Mouse (Mus musculus) heart, embryonic 14.5 days (tissue): ENCODE results near the gene Olfr532. TPM values are rescaled to one million over a fixed set of nuclear protein-coding genes. Genes with fewer than 3 reads are reported as not detected.

Experiments used
- polyA plus RNA-seq: library from polyadenylated mRNA; unstranded; fragments of >200 nt; fragmentation: Nextera tagmentation; extraction: Ambion mirVana; gene quantifications from 2 replicates; pipeline ENCODE4 v1.2.1, GENCODE M21; 2014

Olfr532 gene
- polyA plus RNA-seq, 1 experiment from 2014 or later = not detected

Other genes starting within 250 kb of the Olfr532 start
- gene Olfr523, start 248.4 kb downstream of the Olfr532 start, polyA plus RNA-seq = not detected in 2 replicates
- gene Olfr524, start 215.7 kb downstream of the Olfr532 start, polyA plus RNA-seq = not detected in 2 replicates
- gene Cd163l1, start 203.4 kb downstream of the Olfr532 start, polyA plus RNA-seq = not detected in 2 replicates
- gene 5830411N06Rik, start 174.4 kb downstream of the Olfr532 start, polyA plus RNA-seq = not detected in 2 replicates
- not detected in 2 replicates for gene Olfr525, start 100.8 kb downstream of the Olfr532 start, polyA plus RNA-seq
- not detected in 2 replicates for gene Olfr527, start 87.6 kb downstream of the Olfr532 start, polyA plus RNA-seq
- gene Olfr60, start 60.0 kb downstream of the Olfr532 start, polyA plus RNA-seq = not detected in 2 replicates
- not detected in 2 replicates for gene Olfr530, start 45.3 kb downstream of the Olfr532 start, polyA plus RNA-seq
- not detected in 2 replicates for gene Olfr531, start 18.7 kb downstream of the Olfr532 start, polyA plus RNA-seq
- not detected in 2 replicates for gene Olfr533, start 41.7 kb upstream of the Olfr532 start, polyA plus RNA-seq
- gene Olfr535, start 62.6 kb upstream of the Olfr532 start, polyA plus RNA-seq = not detected in 2 replicates
- gene Olfr536, start 85.8 kb upstream of the Olfr532 start, polyA plus RNA-seq = not detected in 2 replicates
- gene Olfr538, start 146.2 kb upstream of the Olfr532 start, polyA plus RNA-seq = not detected in 2 replicates
- gene Olfr46, start 179.6 kb upstream of the Olfr532 start, polyA plus RNA-seq = not detected in 2 replicates
- not detected in 2 replicates for gene Olfr61, start 207.3 kb upstream of the Olfr532 start, polyA plus RNA-seq
- not detected in 2 replicates for gene Olfr53, start 224.8 kb upstream of the Olfr532 start, polyA plus RNA-seq
- not detected in 2 replicates for gene Olfr539, start 238.3 kb upstream of the Olfr532 start, polyA plus RNA-seq